Mouse (Mus musculus) frontal cortex, postnatal 10 days (tissue): ENCODE data around the gene Cfap77.

Source experiments
- DNase-seq, 2 experiments: peaks; one replicate each; pipeline ENCODE4 v3.0.0; 2022; ENCODE audit warnings: low spot score in 2 of 2, mixed read lengths in 1 of 2

The Cfap77 gene

DNA sequence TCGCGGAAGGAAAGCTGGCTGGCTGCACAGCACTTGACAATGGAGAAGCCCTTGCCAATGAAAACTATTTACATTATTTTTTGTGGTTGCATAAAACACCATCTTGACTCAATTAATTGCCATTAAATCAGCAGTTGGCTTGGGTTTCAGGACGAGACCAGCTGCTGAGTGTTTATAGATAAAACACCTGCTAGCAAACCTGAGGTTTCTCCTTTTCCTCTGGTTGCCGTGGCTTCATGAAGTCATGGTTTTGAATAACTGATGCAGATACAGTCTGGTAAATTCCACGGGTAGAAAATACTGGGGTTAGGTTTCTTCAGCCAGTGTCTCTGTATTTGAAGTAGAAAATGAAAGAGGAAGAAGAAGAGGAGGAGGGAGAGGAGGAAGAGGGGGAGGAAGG is 2.9 kb downstream of the Cfap77 start:
- DNase-seq = no peak

DNA sequence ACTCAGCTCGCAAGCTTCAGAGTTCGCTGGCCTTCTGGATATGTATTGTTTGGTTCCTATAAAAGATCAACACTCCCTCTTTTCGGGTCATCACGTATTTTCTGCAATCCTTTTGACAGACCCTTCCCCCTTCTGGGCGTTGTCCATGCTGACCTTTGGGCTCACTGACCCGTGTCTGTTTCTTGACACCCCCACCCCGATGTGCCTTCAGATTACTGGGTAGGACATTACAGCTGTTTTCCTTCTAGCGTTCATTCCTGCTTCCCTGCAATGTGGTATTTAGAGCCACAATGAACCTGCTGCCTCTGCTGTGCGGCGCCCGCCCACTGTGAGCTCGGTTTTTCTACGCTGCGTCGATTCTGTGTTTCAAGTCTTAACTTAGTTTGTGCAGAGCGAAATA is 8.7 kb downstream of the Cfap77 start:
- no peak for DNase-seq

DNA sequence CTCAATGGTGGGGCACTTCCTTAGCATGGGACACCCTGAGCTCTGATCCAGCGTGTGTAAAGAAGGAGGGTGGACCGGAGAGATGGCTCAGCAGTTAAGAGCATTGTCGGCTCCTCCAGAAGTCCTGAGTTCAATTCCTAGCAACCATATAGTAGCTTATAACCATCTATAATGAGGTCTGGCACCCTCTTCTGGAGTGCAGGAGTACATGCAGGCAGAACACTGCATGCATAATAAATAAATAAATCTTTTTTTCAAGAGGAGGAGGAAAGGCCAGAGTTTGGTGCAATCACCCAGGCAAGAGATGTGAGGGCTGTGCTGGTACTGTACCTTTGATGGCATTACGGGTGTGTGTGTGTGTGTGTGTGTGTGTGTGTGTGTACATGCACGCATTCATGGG is 12.7 kb downstream of the Cfap77 start:
- DNase-seq = no peak

DNA sequence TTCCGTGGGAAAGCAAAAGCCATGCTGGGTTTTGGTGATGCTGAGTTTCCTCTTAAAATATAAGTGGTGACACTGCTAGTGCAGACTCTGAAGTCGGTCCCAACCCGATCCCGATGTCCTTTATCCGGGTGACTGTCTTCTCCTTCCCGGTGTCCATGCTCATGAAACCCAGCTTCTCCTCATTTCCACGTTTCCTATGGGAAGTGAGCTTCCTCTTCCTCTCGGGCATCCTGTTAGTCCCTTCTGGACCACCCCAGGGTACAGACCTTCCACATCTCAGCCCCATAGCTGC is 13.4 kb downstream of the Cfap77 start:
- no peak for DNase-seq

DNA sequence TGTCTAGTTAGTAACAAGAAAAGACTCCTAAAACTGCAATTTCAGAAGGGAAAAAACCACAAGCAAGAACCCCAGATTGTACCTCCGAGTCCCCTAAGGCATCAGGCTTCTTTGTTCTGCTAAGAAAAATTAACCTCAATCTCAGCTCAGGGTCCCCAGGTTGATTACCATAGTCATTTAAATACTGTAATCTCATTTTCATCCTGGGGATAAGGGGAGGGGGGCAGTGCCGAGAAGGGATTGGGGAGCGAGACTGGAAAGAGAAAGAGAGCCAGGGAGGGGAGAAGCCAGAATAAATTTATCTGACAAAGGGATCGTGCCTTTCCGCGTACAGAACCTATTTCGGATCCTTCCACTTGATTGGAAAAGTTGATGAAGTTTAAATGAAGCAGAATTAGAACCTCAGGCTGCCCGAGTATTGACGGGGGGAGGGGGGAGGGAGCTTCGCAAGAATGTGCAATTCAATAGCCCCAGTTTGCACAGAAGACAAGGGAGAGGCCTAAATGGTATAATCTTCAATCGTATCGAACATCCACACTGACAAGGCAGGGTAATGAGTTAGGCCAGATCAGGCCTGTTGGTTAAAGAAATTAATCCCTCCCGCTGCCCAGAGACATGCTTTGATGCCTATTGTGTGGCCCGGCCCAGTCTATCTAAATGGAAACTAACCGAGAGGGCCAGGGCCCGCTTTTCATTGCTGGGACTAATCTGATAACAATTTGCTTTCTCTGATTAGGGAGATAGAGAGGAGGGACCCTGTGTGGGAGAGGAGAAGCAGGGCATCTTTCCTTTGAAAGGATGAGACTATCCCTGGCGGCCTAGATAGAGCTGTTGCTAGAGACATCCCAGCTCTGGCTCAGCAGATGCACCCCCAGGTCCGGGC is 14.0 kb downstream of the Cfap77 start:
- no peak for DNase-seq

DNA sequence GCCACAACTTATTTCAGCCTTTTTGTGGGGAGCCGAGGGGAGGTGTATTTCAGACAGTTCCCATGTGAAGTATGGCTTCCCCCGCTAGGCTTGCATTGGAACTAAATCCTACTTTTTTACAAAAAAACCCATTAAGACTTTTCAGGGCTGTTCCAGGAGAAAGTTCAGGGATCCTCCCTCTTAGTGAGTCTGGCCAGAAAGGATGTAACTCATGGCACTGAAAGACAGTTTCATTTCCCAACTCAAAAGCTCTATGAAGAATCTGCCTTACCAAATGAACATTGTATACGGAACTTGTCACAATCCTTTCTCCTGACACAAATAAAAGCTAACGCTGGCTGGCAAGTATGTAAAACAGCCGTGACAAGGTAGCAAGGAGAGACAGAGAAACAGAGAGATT is 15.1 kb downstream of the Cfap77 start:
- DNase-seq = no peak

DNA sequence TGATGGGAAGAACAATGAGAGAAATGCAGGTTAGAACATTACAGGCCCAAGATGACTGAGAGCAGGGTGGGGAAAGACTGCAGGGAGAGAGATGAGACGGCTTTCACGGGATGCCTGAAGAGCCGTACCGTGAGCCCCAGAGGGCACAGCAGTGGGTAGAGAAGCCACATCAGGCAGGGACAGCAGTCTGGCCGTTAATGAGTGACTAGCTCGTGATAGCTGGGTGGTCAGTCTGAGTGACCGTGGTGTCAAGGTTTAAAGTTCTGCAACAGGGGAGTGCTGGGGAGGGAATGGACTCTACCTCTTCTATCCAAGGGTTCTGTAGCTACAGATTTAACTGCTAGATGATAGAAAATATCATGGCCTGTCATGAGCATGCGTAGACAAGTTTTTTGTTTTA is 19.2 kb downstream of the Cfap77 start:
- DNase-seq = no peak

DNA sequence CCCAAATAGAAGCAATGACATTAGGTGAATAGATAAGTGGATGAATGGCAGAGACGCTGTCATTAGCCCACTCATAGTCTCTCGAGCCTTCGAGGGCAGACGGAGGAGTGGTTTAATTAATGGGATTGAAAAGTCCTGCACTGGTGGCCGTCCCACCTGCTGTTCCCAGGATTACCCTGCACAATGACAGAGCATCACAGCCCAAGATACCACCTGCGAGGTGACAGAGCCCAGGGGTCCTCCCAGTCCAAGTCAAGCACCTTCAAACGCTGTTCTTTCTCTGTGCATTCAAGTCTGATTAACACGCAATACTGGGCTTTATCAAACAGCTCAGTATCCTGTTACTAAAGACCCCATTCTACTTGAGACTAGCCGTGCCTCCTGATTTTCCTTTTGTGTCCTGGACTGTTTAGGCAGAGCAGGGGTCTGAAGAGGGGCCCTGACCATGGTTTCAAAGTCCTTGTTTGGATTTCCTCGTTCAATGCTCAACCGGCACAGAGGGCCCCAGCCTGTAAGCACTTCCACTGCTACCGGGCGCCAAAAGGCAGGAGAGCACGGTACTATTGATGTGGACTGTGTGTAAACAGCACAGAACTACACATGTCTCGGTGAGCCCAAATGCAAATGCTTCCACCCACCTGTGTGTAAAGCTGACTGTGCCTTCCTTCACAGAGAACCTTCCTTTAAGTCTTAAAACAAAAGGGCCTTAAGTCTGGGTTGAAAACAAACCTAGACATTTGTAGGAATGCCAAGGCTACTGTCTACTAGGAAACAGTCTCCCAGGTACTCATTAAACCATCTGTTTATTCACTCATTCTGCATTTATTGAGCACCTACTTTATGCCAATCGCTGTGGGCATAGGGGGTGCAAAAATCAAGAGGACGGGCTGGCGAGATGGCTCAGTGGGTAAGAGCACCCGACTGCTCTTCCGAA is 20.1 kb downstream of the Cfap77 start:
- no peak for DNase-seq

DNA sequence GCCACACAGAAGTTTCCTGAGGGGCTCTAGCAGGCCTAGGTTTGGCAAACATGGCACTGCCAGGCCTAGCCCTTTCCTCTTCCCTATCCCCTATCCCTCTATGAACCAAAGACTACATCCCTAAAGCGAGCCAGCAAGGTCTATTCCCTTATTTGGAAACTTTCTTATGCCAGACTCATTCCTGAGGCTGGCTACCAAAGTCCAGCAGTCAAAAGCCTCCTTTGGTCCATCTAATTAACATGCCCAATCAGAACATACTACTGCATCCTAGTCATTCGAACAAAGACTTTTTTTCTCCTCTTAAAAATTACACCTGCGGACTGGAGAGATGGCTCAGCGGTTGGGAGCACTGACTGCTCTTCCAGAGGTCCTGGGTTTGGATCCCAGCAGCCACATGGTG is 22.9 kb downstream of the Cfap77 start:
- DNase-seq = no peak

DNA sequence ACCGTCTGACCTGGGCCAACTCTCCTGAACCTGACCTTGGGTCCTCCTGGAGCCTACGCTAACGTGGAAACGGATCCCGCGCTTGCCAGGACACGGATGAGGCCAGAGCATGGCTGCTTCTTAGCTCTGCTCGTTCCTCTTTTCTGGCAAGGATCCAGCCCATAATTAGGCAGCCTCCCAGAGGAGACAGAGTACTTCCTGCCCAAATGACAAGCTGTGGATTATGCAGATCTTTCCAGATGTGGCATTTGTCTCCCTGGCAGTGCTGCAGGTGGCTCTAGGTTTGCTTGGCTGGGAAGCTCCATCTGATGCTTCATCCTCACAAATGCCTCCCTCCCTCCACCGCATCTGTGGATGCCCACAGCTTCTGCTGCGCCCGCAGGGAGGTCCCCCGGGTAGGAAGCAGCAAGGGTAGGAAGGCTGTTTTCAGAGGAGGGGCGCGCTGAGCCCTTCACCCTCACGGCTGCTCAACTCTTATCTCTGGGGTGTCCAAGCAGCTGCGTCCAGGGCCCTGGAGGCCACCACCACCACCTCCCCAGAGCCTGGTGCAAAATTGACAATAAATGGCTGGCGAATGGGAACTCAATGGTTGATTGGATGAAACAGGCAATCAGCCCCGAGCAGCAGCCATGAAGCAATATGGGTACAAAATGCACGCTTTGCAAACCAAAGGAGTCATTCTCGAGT is 24.7 kb downstream of the Cfap77 start:
- DNase-seq = peak in 1 of 2 experiments; percentile 11

DNA sequence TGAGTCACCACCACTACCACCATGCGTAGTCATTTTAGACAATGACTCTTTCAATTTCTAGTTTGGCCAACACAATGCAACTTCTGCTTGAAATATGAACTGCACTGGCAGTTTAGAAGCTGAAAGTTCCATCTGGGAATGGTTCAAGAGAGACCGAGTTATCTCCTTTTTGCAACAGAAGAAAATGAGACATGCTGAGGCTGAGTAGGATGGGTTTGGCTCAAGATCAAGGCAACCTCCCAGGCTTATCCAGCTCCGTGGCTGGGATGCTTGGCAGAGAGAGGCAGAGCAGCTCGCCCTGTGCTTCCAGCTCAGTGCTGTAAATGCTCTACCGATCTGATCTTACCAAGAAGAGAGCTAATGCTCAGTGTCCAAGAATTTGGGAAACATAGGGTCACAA is 29.6 kb downstream of the Cfap77 start:
- DNase-seq = peak in 1 of 2 experiments; percentile 8

DNA sequence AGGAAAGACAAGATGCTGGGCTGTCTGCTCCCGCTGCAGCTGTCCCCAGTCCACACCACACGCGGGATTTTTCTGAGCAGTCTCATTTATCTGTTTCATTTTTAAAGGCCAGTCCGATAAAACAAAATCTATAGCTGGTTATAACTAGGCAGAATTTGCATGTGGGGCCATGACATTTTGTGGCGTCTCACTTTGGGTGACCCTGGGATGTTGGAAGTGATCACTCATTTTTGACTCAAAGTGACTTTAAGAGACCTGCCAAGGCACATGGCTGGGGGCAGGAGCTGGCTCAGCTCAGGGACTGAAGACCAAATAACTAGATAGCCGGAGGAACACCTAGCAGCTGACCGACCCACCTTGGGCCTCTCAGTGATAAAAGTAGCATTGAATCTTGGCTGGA is 31.9 kb downstream of the Cfap77 start:
- DNase-seq = no peak

DNA sequence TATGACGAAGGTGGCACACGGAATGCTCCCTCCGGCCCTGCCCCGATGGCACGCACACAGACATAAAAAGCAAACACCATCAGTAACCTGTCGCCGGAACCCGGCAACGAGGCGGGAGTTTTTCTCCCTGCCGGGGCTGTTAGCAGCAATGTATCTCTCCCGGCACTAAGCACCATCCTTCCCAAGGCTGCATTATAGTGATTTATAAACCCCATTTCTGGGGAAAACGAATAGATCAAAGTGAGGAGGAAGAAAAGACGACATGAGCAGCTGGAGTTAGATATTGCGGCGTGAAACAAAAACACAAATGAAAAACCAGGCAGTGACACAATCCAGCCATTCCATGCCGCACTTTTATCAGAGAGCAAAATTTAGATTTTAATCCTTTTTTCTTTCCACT is 33.8 kb downstream of the Cfap77 start:
- no peak for DNase-seq

DNA sequence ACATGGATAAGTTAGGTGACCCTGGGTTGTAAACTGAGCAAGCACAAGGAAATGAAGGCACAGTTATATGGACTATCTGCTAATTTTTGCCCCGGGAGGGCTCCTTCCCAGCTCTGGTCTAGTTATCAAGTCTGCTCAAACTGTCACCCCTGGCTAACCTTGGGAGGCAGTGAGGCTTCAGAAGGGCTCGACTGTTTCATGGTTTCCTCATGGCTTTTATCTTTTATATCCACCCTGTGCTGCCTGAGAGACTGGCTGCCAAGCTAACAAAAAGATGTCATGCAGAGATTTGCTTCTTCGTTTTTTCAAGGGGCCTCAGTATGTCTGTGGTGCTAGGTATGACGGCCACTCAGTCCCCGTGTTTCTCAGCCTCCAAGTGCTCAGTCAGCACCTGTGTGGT is 36.2 kb downstream of the Cfap77 start:
- DNase-seq = no peak

DNA sequence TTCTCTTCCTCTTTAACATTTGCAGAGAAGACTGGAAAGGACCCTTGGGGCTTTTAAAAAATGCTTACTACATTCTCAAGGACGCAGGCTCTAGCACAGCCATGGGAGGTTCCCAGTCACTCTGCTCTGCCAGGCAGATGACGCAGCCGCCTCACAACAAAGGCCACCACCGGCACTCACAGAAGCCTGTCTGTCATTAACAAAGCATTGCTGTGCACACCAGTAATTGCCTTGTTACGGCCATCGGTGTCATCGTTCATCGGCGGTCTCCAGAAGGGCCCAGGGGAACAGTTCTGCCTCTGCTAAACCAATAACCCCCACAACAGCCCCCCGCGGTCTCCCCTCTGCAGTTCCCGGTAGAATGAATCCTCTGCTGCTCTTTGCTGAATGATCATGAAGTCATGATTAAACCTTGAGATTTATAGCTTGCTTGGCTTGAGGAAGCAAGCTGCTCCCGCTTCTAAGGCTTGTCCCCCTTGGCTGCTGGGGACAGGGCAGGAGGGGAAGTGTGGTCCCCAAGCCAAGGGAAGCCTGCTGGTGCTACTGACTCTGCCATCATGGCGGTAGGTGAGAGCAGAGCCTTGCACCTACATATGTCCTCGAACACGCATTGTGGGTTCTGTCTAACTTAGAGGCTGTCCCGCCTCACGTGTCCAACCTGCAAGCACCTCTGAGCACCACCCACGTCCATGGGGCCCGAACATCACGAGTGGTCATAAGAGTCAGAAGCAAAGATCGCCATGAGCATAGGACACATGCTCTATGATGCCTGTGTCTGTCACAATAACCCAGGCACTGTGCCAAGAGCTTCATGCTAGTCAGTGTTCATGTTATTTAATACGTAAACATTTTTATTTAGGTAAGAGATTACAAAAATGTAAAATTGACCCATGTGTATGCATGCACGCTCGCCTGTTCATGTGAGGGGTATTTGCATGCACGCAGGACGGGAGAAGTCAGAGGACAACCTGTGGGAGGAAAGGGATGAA is 38.0 kb downstream of the Cfap77 start:
- no peak for DNase-seq

DNA sequence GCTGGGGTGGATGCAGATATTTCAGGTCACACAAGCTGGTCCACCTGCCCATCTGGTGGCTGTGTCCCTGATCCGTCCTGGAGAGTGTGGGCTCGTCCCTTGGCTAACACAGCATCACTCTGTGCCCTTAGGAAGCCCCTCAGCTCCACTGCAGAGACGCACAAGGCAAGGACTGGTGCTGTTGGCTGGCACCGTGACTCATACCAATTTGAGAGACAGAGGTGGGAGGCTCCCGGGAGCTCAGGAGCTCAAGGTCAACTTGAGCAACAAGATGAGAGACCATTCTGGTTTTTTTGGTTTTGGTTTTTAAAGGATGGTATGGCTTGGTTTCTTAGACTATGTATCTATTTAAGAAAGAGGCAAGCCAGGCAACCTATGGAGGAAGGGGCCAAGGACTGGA is 42.3 kb downstream of the Cfap77 start:
- no peak for DNase-seq

DNA sequence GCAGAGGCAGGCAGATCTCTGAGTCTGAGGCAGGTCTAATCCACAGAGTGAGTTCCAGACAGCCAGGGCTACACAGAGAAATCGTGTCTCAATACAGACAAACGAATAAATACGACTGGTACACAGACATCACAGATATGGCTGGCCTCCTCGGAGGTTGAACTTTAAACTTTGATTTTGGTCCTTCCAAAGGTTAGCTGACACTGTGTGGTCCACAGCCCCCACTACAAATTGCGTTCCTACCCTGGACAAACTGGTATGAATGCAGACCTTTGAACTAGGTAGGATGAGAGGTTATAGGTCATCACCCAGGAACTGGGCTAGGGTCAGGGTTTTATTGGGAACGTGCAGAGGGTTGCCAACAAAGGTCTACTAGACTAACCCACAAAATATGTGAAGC is 47.2 kb downstream of the Cfap77 start:
- no peak for DNase-seq

DNA sequence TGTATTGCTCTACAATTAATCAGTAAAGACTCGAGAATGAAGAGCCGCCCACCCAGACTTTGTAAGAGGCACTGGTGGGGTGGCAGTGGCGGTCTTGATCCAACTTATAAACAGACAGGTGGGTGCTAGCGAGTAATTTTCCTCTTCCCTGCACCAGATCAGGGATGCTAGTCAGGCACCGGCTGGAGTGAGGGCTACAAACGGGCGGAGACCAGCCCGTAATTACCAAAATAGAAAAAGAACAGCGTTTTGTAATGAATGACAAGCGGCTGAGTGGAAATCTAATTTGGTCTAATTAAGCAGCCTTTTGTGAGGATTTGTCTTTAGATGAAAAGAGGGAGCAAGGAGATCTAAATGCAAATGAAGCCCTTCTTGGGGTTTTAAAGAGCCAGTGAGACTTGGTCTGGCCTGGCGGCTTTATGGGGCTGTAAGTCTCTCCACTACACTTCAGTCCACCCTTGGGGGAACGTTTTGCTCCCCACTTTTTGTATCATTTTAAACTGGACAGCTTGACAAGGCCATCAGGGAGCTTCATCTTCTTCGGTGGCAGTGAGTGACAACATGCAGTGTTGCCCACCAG is 48.3 kb downstream of the Cfap77 start:
- no peak for DNase-seq

DNA sequence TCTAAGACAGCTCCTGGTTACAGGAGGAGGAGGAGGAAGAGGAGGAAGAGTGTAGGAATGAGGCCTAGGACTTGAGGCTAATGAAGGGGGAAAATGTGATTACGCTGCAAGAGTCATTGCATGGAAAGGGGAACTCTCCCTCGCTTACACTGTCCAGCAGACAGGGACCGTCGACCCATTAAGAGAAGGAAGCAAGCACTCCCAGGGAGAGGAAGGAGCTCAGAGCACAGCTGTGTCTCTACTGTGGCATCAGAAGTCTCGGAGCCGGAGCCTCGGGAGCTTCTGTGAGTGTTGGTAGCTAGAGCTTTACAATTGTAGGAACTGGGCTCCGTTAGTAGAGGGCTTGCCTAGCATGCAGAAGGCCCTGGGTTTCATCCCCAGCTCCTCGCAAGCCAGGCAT is 50.8 kb downstream of the Cfap77 start:
- no peak for DNase-seq

DNA sequence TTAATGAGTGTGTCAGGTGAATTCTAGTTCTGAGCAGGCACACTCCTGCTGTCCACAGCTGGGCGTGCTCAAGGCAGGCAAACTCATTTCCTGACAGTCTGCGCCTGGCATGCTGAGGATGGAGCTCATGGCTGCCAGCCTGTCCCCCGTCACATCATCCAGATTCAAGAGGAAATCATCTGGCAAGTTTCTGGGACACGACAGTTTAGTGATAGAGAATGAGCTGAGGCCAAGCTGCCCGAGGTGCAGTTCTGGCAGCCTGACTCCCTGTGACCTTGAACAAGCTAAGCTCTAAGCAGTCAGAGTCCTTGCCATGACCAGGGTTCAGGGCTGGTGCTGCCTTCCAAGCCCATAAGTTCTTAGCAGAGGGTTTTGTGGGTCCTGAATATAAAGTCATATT is 56.6 kb downstream of the Cfap77 start:
- DNase-seq = no peak
